Mouse (Mus musculus) limb, embryonic 13.5 days (tissue): Measurements from ENCODE around the gene Arl3. TPM values are rescaled to one million over a fixed set of nuclear protein-coding genes. Genes with fewer than 3 reads are reported as not detected.

Experiments
- ATAC-seq: fragments of 200-750 bp; cut with Nextera tagmentation; 2 replicates; pipeline ENCODE4 v1.8.0; 2017; ENCODE audit warnings: low read depth, moderate number of reproducible peaks, moderate TSS enrichment; ENCODE audit not compliant: low FRiP score
- H3K27ac ChIP-seq: fragments of 300-500 bp; sonication (generic); 2 replicates; pipeline ENCODE4 v1.5.1; 2015; ENCODE audit warnings: inconsistent platforms, mild to moderate bottlenecking, moderate library complexity
- H3K27me3 ChIP-seq: fragments of 300-500 bp; sonication (generic); 2 replicates; pipeline ENCODE4 v1.6.1; 2015; ENCODE audit warnings: mild to moderate bottlenecking, inconsistent platforms
- H3K36me3 ChIP-seq: fragments of 300-500 bp; sonication (generic); 2 replicates; pipeline ENCODE4 v1.6.1; 2015; ENCODE audit warnings: inconsistent platforms, mild to moderate bottlenecking, moderate library complexity
- H3K4me1 ChIP-seq: fragments of 300-500 bp; sonication (generic); 2 replicates; pipeline ENCODE4 v1.6.1; 2015; ENCODE audit warnings: inconsistent platforms
- H3K4me2 ChIP-seq: fragments of 300-500 bp; sonication (generic); replicated peaks from 2 replicates; pipeline ENCODE4 v1.6.1; 2015; ENCODE audit warnings: inconsistent platforms, mild to moderate bottlenecking, moderate library complexity
- H3K4me3 ChIP-seq: fragments of 300-500 bp; sonication (generic); 2 replicates; pipeline ENCODE4 v1.5.1; 2015; ENCODE audit warnings: moderate library complexity, mild to moderate bottlenecking, inconsistent platforms
- H3K9ac ChIP-seq: fragments of 300-500 bp; sonication (generic); 2 replicates; pipeline ENCODE4 v1.6.1; 2015; ENCODE audit warnings: mild to moderate bottlenecking, inconsistent platforms
- H3K9me3 ChIP-seq: fragments of 300-500 bp; sonication (generic); 2 replicates; pipeline ENCODE4 v1.6.1; 2016; ENCODE audit warnings: inconsistent platforms
- WGBS: fragments of 180-500 bp; shearing (Covaris S2); methylation state at CpG from one replicate; pipeline ENCODE4 v1.1.7; 2015; 5-methylcytosine and 5-hydroxymethylcytosine counted together
- polyA plus RNA-seq: library from polyadenylated mRNA; unstranded; fragments of >200 nt; fragmentation: Nextera tagmentation; extraction: Ambion mirVana; gene quantifications from 2 replicates; pipeline ENCODE4 v1.2.1, GENCODE M21; 2015

Arl3 gene
- polyA plus RNA-seq, 1 experiment from 2014 or later: 178 TPM

DNA sequence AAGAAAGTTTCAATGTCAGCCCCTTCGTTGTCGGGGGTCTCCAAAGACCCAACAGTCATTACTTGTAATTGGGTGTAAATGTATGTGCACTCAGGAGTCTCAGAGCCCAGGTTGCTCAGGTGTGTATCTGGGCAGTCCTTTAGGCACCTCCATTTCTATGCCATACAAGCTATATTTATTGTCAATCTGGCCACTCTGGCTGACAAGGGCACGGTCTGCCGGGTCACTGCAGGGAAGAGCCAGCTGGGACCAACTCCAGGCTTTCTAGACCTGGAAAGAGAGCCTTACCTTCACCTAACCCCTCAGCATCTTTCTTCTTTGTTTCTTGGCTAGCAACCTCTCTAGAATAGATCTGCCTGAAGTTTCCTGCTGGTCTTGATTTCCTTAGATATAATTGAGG is 63.3 kb downstream of the Arl3 start:
- no peaks in the 10 kb centered on the region for H3K27me3 ChIP-seq
- ATAC-seq: no peak
- no peak overlapping the region for H3K4me3 ChIP-seq
- no peak overlapping the region for H3K4me2 ChIP-seq
- WGBS: 81% methylated on average over 4 of the region's 4 CpGs
- peaks cover 90% of the 10 kb centered on the region for H3K36me3 ChIP-seq
- H3K27ac ChIP-seq: no peak overlapping the region
- 0 out of 2 replicates have a peak overlapping the region, but pooled peaks have one; percentile 4 for H3K9ac ChIP-seq
- H3K4me1 ChIP-seq: peaks cover 61% of the 10 kb centered on the region
- H3K9me3 ChIP-seq: no peaks in the 10 kb centered on the region

DNA sequence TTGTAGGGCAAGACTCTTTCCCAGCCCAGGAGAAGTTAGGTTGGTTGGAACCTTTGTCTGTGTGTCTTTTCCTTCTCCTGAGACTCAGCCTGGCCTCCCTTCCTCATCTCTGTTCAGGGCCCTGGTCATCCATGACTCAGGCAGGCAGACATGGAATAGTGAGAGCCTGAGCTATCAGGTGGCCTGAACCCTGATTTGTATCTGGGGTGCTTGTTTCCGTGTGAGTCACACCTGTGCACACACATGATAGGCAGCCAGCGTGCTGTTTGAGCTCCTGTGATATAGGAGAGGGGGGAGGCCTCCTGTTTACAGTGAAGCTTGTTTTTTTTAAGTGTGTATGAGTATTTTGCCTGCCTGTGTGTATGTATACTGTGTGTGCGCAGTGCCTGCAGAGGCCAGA is 63.8 kb downstream of the Arl3 start:
- Histone ChIP-seq H3K36me3 (peaks cover 85% of the 10 kb centered on the region), H3K27ac (no peak overlapping the region), H3K9me3 (no peaks in the 10 kb centered on the region), H3K9ac (no peak overlapping the region; the same call in 1 of the 2 replicates), H3K4me1 (peaks cover 67% of the 10 kb centered on the region), H3K27me3 (no peaks in the 10 kb centered on the region), H3K4me3 (no peak overlapping the region), H3K4me2 (no peak overlapping the region)
- no peak for ATAC-seq
- 70% methylated on average over 3 of the region's 3 CpGs for WGBS

DNA sequence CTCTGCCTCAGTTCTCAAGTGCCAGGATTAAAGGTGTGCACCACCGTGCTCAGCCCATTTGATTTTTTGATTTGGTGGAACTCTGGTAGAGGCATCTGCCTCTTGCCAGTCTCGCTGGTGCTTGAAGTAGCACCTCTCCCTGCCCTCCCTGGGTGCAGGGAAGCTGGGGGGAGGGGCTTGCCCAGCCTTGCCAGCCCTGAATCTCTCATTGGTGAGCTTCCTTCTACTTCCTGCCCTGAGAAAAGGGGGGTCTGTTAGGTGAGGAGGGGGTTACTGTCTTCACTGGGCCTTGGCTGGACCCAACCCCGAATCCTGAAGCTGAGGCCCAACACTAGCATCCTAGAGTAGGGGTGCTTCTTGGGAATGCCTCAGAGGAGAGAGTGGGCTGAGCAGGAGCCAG is 64.3 kb downstream of the Arl3 start:
- 21% methylated on average over 3 of the region's 3 CpGs for WGBS

DNA sequence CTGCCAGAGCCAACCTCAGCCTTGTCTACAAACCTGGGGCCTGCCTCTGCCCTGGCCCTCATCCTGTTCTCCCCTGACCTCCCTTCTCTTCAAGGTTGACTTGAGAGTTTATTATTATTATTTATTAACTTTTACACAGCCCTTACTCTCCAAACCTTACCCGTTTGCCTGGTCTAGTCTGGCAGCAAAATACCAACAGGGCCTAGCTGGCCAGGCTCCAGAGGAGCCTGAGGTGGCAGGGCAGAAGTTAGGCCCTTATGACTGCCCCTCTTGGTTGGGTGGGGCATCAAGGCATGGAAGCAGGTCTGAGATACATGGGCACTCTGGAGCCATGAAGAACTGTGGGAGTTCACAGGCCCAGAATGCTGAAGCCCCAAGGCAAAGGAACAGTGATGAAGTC is 65.2 kb downstream of the Arl3 start:
- H3K36me3 ChIP-seq: peaks cover 71% of the 10 kb centered on the region
- no peak overlapping the region for H3K4me2 ChIP-seq
- no peaks in the 10 kb centered on the region for H3K9me3 ChIP-seq
- no peak overlapping the region for H3K27ac ChIP-seq
- peaks cover 76% of the 10 kb centered on the region for H3K4me1 ChIP-seq
- no peak for ATAC-seq
- H3K9ac ChIP-seq: no peak overlapping the region
- WGBS: 66% methylated on average over 1 of the region's 1 CpGs
- no peaks in the 10 kb centered on the region for H3K27me3 ChIP-seq
- H3K4me3 ChIP-seq: no peak overlapping the region

More for the DNA sequence above, 64.3 kb downstream of the Arl3 start:
- peaks cover 71% of the 10 kb centered on the region for H3K4me1 ChIP-seq
- H3K9me3 ChIP-seq: no peaks in the 10 kb centered on the region
- no peak overlapping the region for H3K4me2 ChIP-seq
- no peak overlapping the region; the same call in 1 of the 2 replicates for H3K9ac ChIP-seq
- no peak for ATAC-seq
- H3K27me3 ChIP-seq: no peaks in the 10 kb centered on the region
- H3K4me3 ChIP-seq: no peak overlapping the region
- no peak overlapping the region for H3K27ac ChIP-seq
- H3K36me3 ChIP-seq: peaks cover 80% of the 10 kb centered on the region

DNA sequence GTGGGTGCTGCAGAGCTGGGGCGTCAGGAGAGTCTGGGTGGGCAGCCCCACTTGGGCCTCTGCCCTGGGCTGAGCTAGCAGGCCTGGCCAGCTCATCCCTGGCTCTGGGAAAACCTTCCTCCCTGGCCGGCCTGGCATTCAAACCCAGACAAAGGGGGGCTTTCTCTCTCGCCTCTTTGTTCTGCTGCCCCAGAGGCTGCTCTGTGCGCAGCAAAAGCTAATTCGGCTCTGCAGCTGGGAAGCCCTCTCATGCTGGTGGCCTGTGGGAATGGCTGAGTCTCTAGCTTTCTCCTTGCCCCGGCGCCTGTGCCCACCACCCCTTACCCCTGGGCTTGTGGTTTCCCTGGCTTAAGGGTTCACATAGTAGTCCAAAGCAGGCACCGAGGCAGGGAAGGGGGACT is 65.8 kb downstream of the Arl3 start:
- H3K9ac ChIP-seq: peak overlapping the region; percentile 40
- no peak overlapping the region; the same call in 1 of the 2 replicates for H3K27ac ChIP-seq
- no peaks in the 10 kb centered on the region for H3K27me3 ChIP-seq
- 69% methylated on average over 8 of the region's 8 CpGs for WGBS
- H3K4me1 ChIP-seq: peaks cover 81% of the 10 kb centered on the region
- no peak for ATAC-seq
- H3K36me3 ChIP-seq: peaks cover 65% of the 10 kb centered on the region
- no peaks in the 10 kb centered on the region for H3K9me3 ChIP-seq
- 0 out of 2 replicates have a peak overlapping the region, but pooled peaks have one; percentile 4 for H3K4me2 ChIP-seq
- no peak overlapping the region for H3K4me3 ChIP-seq

DNA sequence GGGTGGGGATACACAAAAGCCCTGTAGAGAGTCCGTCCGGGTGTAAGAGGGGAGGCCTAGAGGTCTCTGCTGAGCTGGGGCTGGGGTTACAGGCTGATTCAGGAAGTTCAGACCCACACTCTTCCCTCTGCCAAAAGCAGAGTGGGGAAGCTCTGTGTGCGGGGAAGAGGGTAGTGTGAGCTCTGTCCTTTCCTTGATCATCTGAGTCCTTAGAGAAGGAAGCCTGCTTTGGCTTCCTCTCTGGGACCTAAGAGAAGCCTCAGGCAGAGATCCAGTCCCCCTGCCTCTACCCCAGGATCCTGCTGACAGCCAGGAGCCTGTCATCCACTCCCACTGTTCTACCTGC is 66.7 kb downstream of the Arl3 start:
- Histone ChIP-seq H3K27ac (no peak overlapping the region), H3K4me1 (peaks cover 81% of the 10 kb centered on the region), H3K4me3 (no peak overlapping the region), H3K9ac (peak overlapping the region; percentile 40), H3K36me3 (peaks cover 56% of the 10 kb centered on the region), H3K4me2 (peak overlapping the region; percentile 99), H3K9me3 (no peaks in the 10 kb centered on the region), H3K27me3 (no peaks in the 10 kb centered on the region)
- no peak for ATAC-seq
- WGBS: 81% methylated on average over 3 of the region's 3 CpGs

DNA sequence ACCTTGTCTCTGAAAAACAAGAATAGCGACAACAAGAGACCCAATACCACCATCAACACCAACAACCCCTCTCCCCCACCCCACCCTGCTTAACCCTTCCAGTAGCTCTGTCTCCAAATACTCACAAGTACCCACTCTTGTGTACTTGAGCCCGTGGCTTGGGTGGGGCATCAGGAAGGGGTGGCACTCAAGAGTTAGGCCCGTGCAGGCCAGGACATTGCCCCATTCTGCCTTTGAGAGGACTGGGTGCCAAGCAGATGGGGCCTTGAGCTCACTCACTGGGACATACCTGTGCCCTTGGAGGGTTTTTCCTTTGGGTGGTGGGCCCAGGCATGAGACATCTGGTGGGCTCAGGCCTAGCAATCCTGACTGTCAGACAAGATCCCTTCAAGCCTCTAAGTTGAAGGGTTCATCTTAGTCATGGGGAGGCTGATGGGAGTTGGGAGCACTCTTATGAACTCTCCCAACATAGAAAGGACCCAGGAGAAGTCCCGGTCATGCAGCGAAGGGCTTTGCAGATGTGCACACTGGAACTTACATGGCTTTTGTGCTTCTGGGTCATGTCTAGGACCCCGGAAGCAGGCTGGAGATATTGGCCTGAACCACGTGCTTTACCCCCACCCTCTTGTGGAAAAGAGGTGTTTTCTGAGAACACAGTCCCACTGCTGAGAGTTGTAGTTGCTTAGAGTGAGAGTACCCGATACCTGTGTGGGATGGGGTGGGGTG is 67.2 kb downstream of the Arl3 start:
- ATAC-seq: no peak
- Histone ChIP-seq H3K9me3 (no peaks in the 10 kb centered on the region), H3K36me3 (peaks cover 54% of the 10 kb centered on the region), H3K4me2 (peak overlapping the region; percentile 99), H3K4me3 (peak overlapping the region; percentile 5; the same call in 1 of the 2 replicates), H3K27ac (no peak overlapping the region), H3K27me3 (no peaks in the 10 kb centered on the region), H3K4me1 (peaks cover 80% of the 10 kb centered on the region), H3K9ac (peak overlapping the region; percentile 31; the same call in 1 of the 2 replicates)
- WGBS: 82% methylated on average over 8 of the region's 8 CpGs

DNA sequence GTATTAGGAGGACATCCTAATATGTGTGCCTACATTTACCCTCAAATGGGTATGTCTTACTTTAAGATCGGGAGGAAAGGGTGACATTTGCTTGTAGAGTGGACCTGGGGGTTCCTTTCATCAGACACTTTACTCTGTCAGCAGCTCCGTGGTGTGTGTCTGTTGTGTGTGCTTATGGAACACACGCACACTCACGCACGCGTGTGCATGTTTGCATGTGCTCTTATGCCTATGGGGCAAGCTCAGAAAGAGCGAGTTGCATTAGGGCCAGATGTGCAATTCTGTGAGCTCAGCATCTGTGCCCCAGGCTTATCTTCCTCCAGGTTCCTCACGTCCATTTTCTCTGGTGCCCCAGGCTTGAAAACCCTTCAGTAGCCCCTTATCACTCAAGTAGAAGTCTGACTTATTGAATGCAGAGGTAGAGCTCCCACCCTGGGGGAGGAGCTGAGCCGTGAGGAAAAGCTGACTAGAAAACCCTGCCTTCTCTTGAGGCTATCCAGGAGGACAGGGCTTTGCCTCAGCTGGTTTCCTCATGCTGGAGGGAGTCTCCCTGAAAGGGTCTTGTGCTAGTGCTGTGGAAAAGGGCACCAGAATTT is 68.1 kb downstream of the Arl3 start:
- no peaks in the 10 kb centered on the region for H3K27me3 ChIP-seq
- no peak for ATAC-seq
- H3K4me1 ChIP-seq: peaks cover 71% of the 10 kb centered on the region
- H3K9ac ChIP-seq: peak overlapping the region; percentile 96
- 62% methylated on average over 9 of the region's 9 CpGs for WGBS
- H3K4me2 ChIP-seq: peak overlapping the region; percentile 99
- peak overlapping the region; percentile 98 for H3K27ac ChIP-seq
- peak overlapping the region; percentile 92 for H3K4me3 ChIP-seq
- H3K36me3 ChIP-seq: peaks cover 47% of the 10 kb centered on the region
- no peaks in the 10 kb centered on the region for H3K9me3 ChIP-seq

DNA sequence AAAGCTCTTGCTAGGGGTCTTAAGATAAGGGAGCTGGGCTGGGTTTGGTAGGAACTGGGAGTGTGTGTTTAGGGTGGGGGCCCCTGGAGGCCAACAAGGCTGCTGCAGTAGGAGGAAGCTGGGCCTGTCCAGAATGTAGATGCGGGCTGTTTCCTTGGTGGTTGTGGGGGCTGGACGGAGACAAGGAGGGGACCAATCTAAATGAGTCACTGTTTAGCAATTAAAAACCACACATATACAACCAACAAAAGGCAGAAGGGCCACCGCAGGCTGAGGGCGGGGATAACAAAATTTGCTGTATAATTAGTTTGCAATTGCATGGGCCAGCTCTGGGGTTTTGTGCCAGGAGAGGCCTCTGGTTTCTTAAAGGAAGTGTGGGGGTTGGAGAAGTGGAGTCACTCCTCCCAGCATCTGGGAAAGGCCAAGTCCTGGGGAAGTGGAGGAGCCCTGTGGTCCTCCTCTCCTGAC is 68.9 kb downstream of the Arl3 start:
- H3K27me3 ChIP-seq: no peaks in the 10 kb centered on the region
- ATAC-seq: no peak
- peaks cover 39% of the 10 kb centered on the region for H3K36me3 ChIP-seq
- peak overlapping the region; percentile 99 for H3K4me2 ChIP-seq
- peak overlapping the region; percentile 92 for H3K4me3 ChIP-seq
- peaks cover 63% of the 10 kb centered on the region for H3K4me1 ChIP-seq
- H3K27ac ChIP-seq: peak overlapping the region; percentile 98
- H3K9me3 ChIP-seq: no peaks in the 10 kb centered on the region
- peak overlapping the region; percentile 96 for H3K9ac ChIP-seq
- WGBS: 2% methylated on average over 4 of the region's 4 CpGs

DNA sequence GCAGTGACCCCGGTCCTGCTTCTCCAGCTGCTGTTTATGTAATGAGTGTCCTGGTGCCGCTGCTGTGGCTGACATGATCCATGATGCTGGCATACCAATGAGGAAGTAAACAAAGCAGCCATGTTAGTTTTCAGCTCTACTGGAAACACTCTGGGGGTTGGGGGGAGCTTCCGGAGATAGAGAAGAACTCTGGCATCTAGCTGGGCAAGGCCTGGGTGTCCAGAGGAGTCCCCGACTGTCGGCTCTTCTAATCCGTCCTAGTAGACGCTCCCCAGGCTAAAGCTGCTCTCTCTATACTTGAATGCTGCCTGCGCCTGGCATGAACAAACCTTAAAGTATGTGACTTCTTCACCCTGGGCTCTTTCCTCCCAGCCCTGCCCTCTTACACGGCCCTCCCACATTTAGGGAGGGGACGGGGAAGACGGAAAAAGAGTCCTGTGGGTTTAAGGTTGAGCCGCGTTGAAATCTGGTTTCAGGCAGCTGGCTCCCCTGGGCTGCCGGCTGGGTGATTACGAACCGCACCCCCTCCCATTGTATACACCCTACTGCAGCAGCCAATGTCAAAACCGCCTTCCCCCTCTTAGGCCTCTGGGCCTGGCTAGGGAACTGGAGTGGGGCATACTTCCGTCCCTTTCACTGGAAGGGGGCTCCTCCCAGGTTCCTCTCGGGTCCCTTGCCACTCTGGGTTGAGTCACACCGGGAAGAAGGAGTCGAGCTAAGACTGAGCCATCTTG is 69.5 kb downstream of the Arl3 start:
- peaks cover 33% of the 10 kb centered on the region for H3K36me3 ChIP-seq
- peaks cover 59% of the 10 kb centered on the region for H3K4me1 ChIP-seq
- H3K27me3 ChIP-seq: no peaks in the 10 kb centered on the region
- H3K9me3 ChIP-seq: no peaks in the 10 kb centered on the region
- WGBS: under 1% methylated on average over 21 of the region's 21 CpGs
- peak overlapping the region; percentile 99 for H3K4me2 ChIP-seq
- H3K9ac ChIP-seq: peak overlapping the region; percentile 96
- peak overlapping the region; percentile 98 for H3K27ac ChIP-seq
- ATAC-seq: peak; percentile 20; the same call in 1 of the 2 replicates
- H3K4me3 ChIP-seq: peak overlapping the region; percentile 92

DNA sequence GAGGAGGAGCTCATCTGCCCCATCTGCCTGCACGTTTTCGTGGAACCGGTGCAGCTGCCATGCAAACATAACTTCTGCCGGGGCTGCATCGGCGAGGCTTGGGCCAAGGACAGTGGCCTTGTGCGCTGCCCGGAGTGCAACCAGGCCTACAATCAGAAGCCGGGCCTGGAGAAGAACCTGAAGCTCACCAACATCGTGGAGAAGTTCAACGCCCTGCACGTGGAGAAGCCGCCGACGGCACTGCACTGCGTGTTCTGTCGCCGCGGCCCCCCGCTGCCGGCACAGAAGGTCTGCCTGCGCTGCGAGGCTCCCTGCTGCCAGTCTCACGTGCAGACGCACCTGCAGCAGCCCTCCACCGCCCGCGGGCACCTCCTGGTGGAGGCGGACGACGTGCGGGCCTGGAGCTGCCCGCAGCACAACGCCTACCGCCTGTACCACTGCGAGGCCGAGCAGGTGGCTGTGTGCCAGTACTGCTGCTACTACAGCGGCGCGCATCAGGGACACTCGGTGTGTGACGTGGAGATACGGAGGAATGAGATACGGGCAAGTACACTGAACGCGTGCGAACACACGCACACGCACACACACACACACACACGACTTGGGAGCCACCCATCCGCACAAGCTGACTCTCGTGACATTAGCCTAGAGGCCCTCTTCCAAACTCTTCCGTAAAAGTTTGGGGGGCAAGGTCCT is 70.4 kb downstream of the Arl3 start:
- peaks cover 50% of the 10 kb centered on the region for H3K4me1 ChIP-seq
- under 1% methylated on average over 53 of the region's 53 CpGs for WGBS
- ATAC-seq: no peak

More for the DNA sequence above, 70.4 kb downstream of the Arl3 start:
- Histone ChIP-seq H3K36me3 (peaks cover 24% of the 10 kb centered on the region), H3K9ac (peak overlapping the region; percentile 96), H3K4me2 (peak overlapping the region; percentile 99), H3K27me3 (no peaks in the 10 kb centered on the region), H3K4me3 (peak overlapping the region; percentile 92), H3K27ac (peak overlapping the region; percentile 98), H3K9me3 (no peaks in the 10 kb centered on the region)
